Mouse (Mus musculus): ENCODE data around the gene Cdk8.

DNA sequence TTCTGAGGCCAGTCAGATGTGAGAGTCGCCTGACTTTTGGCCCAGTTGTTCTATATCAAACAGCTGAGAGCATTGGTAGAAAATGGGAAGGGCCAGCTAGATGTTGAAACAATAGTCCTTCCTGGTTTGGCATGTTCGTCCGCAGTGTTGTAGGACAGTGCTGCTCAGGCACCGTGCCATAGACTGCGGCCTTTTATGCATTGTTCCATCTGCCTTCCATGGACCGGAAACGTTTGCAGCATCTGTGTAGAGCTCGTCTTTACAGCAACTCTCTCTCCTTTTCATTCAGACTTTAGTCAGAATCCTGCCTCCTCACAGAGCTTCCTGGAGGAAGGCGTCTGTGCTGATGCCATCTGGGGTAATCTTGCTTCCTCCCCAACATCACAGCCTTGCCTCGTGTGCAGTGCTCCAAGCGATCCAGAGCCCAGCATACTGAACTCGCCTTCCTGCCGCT, 57.0 kb downstream of the Cdk8 start:
- TF ChIP-seq CTCF (conservative IDR thresholded peaks at IDR 0.05; ENCODE audit: insufficient read depth, insufficient read length, low read depth, low read length) (no peak), POLR2A (IDR thresholded peaks at IDR 0.05; ENCODE audit: low read depth, low read length) (no peak)

Data from kidney, adult 2 months (tissue).